Mouse (Mus musculus): ENCODE data around the gene Mettl16. TPM values are rescaled to one million over a fixed set of nuclear protein-coding genes. Genes with fewer than 3 reads are reported as not detected.

Gene Mettl16
- polyA plus RNA-seq (2017; shearing (Covaris generic)) = 10 to 100 TPM; 27.7 to 28.8 TPM

DNA sequence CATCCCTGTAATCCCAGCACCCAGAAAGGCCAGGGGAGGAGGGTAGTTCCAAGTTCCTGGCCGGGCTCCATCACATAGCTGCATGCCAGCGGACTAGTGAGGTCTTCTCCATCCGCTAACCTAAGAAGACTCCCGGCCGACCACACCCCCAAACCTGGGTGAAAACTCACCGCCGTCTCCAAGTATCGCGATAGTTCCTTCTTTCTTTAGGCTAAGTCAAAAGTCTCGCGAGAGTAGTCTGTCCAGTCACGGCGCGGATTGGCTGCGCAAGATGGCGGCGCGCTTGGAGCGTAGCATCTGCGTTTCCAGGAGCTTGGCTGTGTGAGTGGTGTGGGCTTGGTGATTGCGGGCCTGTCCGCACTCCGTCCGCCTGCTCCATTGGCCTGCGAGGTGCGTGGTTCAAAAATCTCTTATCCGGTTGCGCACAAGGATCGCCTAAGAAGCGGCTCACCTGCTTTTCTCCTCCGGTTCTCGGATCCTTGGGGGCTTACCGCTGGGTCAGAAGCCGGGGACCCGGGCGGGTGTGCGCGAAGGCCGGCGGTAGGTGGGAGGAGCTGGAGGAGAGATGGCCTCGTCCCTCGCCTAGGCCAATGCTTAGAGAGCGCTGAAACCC is at the start of gene Mettl16:
Gene Mettl16 (plus strand): TSS at position 236 of the 613 bp plus-strand sequence.

GRCm38 (mm10) chr11:74724235-74724791 is 46.3 kb upstream of the Mettl16 start, which contains the start of gene Pafah1b1:
Gene Pafah1b1 (minus strand): TSS chr11:74724670.

GRCm38 (mm10) chr11:74830256-74831161 is 59.9 kb downstream of the Mettl16 start, which contains the start of gene Mnt:
Gene Mnt (plus strand): TSS chr11:74830920.

Other genes with a start within 250 kb of the Mettl16 start
- gene Rap1gap2, start 159.9 kb upstream of the Mettl16 start, polyA plus RNA-seq (2017; shearing (Covaris generic)) = 1 to 10 TPM; 2.5 to 7.6 TPM
- not detected for gene Ccdc92b, start 151.2 kb upstream of the Mettl16 start, polyA plus RNA-seq (2017; shearing (Covaris generic))
- 10 to 100 TPM; 10.7 to 23.1 TPM for gene Cluh, start 121.3 kb upstream of the Mettl16 start, polyA plus RNA-seq (2017; shearing (Covaris generic))
- gene Pafah1b1, start 46.2 kb upstream of the Mettl16 start, polyA plus RNA-seq (2017; shearing (Covaris generic)) = 10 to 100 TPM; 70.1 to 76.3 TPM
- 1 to 10 TPM; 7.1 to 8.2 TPM for gene Mnt, start 60.1 kb downstream of the Mettl16 start, polyA plus RNA-seq (2017; shearing (Covaris generic))
- 1 to 10 TPM; 1.9 to 2.8 TPM for gene Sgsm2, start 126.2 kb downstream of the Mettl16 start, polyA plus RNA-seq (2017; shearing (Covaris generic))
- 10 to 100 TPM; 33.5 to 58.8 TPM for gene Tsr1, start 127.2 kb downstream of the Mettl16 start, polyA plus RNA-seq (2017; shearing (Covaris generic))
- 10 to 100 TPM; 19.0 to 27.9 TPM for gene Smg6, start 155.0 kb downstream of the Mettl16 start, polyA plus RNA-seq (2017; shearing (Covaris generic))
- gene Srr, start 155.1 kb downstream of the Mettl16 start, polyA plus RNA-seq (2017; shearing (Covaris generic)) = 1 to 10 TPM; 6.3 to 8.1 TPM